Mouse (Mus musculus): ENCODE data around the gene Yif1a. TPM values are rescaled to one million over a fixed set of nuclear protein-coding genes. Genes with fewer than 3 reads are reported as not detected.

Gene Yif1a
- polyA plus RNA-seq, 1 experiment from 2014 or later = 64.0 TPM

DNA sequence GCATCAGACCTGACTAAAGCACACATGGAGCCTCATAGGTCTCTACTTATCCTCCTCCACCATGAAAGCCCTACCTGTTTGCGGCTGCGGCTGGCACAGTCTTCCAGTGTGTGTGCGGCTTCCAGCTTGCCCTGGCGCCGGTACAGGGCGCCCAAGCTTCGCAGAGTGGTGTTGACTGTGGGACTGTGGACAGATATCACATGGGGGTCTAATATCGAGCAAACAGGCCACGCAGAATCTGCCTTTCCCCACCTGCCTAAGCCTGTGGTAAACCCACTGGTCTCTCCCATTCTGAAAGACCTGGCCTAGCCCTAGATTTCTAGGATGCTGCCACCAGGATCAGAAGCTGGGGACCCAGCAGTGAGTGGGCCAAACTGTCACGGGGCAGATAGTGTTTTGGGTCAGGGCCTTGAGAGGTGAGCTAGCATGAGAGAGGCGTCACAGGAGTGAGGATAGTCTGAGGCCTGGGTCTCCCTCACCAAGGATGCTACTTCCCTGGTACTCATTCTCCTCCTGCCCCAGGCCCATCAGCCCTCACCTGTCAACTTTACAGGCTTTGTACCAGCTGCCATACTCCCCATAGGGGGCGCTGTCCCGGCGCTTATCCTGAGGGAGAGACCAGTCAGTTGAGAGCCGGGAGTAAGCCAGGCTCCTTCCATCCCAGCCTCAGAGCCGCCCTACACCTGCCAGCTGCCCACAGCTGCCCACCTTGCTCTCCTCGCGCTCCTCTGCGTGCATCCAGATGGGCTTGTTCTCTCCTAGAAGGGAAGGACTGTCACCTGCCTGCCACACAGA is 21.5 kb downstream of the Yif1a start:
- Histone ChIP-seq H3K9me3 (no peaks in the 10 kb centered on the region), H3K36me3 (peaks cover 58% of the 10 kb centered on the region), H3K4me3 (no peak overlapping the region), H3K27me3 (no peaks in the 10 kb centered on the region), H3K4me2 (no peak overlapping the region), H3K4me1 (replicated peaks) (peaks cover 20% of the 10 kb centered on the region), H3K9ac (no peak overlapping the region), H3K27ac (replicated peaks) (no peak overlapping the region)
- ATAC-seq (ENCODE audit: low FRiP score, low read depth) = no peak
- WGBS = 77% methylated on average over 19 of the region's 19 CpGs

- H3K4me3 ChIP-seq = no peak overlapping the region
- no peak for ATAC-seq (ENCODE audit: low FRiP score, low read depth)
- peaks cover 52% of the 10 kb centered on the region for H3K36me3 ChIP-seq
- H3K9me3 ChIP-seq = no peaks in the 10 kb centered on the region
- H3K4me2 ChIP-seq = no peak overlapping the region
- H3K27me3 ChIP-seq = no peaks in the 10 kb centered on the region
- WGBS = 74% methylated on average over 7 of the region's 7 CpGs
- H3K4me1 ChIP-seq (replicated peaks) = peaks cover 18% of the 10 kb centered on the region
- peak overlapping the region; percentile 39; the same call in 1 of the 2 replicates for H3K27ac ChIP-seq (replicated peaks)
- H3K9ac ChIP-seq = no peak overlapping the region
Observed at GRCm38 (mm10) chr19:5113783-5114182, 25.4 kb downstream of the Yif1a start.

GRCm38 (mm10) chr19:5117494-5118383 is 29.4 kb downstream of the Yif1a start:
- no peaks in the 10 kb centered on the region for H3K9me3 ChIP-seq
- H3K27ac ChIP-seq (replicated peaks) = peak overlapping the region; percentile 95
- H3K9ac ChIP-seq = peak overlapping the region; percentile 88
- H3K36me3 ChIP-seq = peaks cover 13% of the 10 kb centered on the region
- ATAC-seq (ENCODE audit: low FRiP score, low read depth) = peak; percentile 86
- WGBS = under 1% methylated on average over 78 of the region's 83 CpGs
- peak overlapping the region; percentile 82 for H3K4me2 ChIP-seq
- peaks cover 24% of the 10 kb centered on the region for H3K4me1 ChIP-seq (replicated peaks)
- H3K4me3 ChIP-seq = peak overlapping the region; percentile 94
- no peaks in the 10 kb centered on the region for H3K27me3 ChIP-seq

DNA sequence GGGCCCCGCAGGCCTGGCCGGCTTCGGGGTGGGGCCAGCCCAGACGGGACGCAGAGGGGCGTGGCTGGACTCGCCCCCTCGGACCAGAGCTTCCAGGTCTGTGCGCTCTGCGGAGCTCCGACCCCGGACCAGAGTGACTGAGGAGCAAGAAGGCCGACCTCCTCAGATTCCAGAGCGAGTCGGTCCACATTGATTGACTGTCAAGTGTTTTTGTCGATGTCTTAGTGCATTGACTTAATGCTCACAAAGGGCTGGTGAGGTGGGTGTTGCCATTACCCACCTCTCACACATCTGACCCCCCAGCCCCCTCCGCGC is 30.0 kb downstream of the Yif1a start, which contains the start of gene Klc2:
Gene Klc2, minus strand, starts transcription at position 177 of the 315 bp plus-strand sequence.
- H3K27me3 ChIP-seq = no peaks in the 10 kb centered on the region
- peaks cover 7% of the 10 kb centered on the region for H3K36me3 ChIP-seq
- peaks cover 24% of the 10 kb centered on the region for H3K4me1 ChIP-seq (replicated peaks)
- peak within 1 kb of the TSS; percentile 88 for H3K9ac ChIP-seq
- H3K9me3 ChIP-seq = no peaks in the 10 kb centered on the region
- peak within 1 kb of the TSS; percentile 94 for H3K4me3 ChIP-seq
- H3K27ac ChIP-seq (replicated peaks) = peak within 1 kb of the TSS; percentile 95
- H3K4me2 ChIP-seq = peak within 1 kb of the TSS; percentile 82
- WGBS = under 1% methylated on average over 18 of the region's 18 CpGs
- peak; percentile 88; the same call in 1 of the 2 replicates for ATAC-seq (ENCODE audit: low FRiP score, low read depth)

GRCm38 (mm10) chr19:5122492-5122891 is 34.2 kb downstream of the Yif1a start:
- H3K4me2 ChIP-seq = no peak overlapping the region
- H3K9me3 ChIP-seq = no peaks in the 10 kb centered on the region
- H3K4me1 ChIP-seq (replicated peaks) = peaks cover 10% of the 10 kb centered on the region
- H3K4me3 ChIP-seq = no peak overlapping the region
- no peaks in the 10 kb centered on the region for H3K27me3 ChIP-seq
- ATAC-seq (ENCODE audit: low FRiP score, low read depth) = no peak
- H3K36me3 ChIP-seq = no peaks in the 10 kb centered on the region
- 74% methylated on average over 10 of the region's 10 CpGs for WGBS
- no peak overlapping the region for H3K27ac ChIP-seq (replicated peaks)
- H3K9ac ChIP-seq = no peak overlapping the region

DNA sequence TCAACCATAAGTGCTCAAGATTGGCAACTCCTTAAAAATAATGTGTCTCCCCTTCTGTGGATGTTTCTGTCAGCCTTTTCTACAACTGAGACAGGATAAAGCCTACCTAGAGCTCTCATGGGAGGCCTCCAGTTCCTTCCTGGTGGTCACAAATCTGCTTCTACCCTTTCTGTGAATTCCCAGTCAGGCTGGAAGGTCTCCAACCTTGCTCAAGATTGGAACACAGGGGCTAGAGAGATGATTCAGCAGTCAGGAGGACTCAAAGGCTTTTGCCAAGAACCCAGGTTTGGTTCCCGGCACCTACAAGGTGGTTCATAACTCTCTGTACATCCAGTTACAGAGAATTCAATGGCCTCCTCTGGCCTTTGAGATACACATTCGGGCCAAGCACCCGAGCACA is 34.9 kb downstream of the Yif1a start:
- Histone ChIP-seq H3K4me2 (no peak overlapping the region), H3K27me3 (no peaks in the 10 kb centered on the region), H3K36me3 (no peaks in the 10 kb centered on the region), H3K4me1 (replicated peaks) (peaks cover 10% of the 10 kb centered on the region), H3K27ac (replicated peaks) (no peak overlapping the region), H3K4me3 (no peak overlapping the region), H3K9me3 (no peaks in the 10 kb centered on the region), H3K9ac (no peak overlapping the region)
- 89% methylated on average over 3 of the region's 3 CpGs for WGBS
- no peak for ATAC-seq (ENCODE audit: low FRiP score, low read depth)

DNA sequence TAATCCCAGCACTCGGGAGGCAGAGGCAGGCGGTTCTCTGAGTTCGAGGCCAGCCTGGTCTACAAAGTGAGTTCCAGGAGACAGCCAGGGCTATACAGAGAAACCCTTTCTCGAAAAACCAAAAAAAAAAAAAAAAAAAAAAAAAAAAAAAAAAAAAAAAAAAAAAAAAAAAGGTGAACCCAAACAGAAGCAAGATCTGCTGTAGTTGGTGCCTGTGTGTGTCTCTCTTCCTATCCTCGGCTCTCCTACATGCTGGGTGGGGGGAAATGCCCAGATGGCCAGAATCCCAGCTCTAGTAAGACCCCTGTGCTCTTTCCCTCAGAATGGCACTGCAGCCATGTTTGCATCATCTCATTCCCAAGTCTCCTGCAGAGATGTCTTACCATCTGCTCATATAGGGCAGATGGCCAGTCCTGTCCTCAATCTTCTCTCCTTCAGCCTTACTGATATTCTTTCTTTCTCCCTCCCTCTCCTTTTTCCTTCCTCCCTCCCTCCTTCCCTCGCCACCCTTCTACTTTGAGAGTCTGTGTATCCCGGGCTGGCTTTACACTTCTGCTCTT is 35.8 kb downstream of the Yif1a start:
- no peak overlapping the region for H3K4me3 ChIP-seq
- WGBS = 72% methylated on average over 7 of the region's 7 CpGs
- no peak for ATAC-seq (ENCODE audit: low FRiP score, low read depth)

DNA sequence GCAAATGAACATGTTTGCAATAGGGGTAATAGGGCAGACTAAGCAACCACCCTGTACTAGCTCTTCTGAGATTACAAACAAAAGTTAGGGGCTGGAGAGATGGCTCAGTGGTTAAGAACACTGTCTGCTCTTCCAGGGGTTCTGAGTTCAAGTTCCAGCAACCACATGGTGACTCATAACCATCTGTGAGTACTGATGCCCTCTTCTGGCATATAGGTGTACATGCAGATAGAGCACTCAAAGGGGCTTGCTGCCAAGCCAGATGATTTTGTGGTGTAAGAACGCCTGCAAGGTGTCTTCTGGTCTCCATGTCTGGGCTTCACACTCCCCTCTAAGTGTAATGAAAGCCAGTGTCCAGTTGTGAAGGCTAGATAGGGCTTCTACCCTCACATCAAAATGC is 41.4 kb downstream of the Yif1a start:
- Histone ChIP-seq H3K9ac (no peak overlapping the region), H3K4me2 (no peak overlapping the region), H3K36me3 (peaks cover 15% of the 10 kb centered on the region), H3K27me3 (no peaks in the 10 kb centered on the region), H3K27ac (replicated peaks) (no peak overlapping the region), H3K4me1 (replicated peaks) (no peaks in the 10 kb centered on the region), H3K9me3 (no peaks in the 10 kb centered on the region), H3K4me3 (no peak overlapping the region)
- 35% methylated on average over 1 of the region's 1 CpGs for WGBS
- no peak for ATAC-seq (ENCODE audit: low FRiP score, low read depth)

More for the DNA sequence above, 35.8 kb downstream of the Yif1a start:
- Histone ChIP-seq H3K36me3 (no peaks in the 10 kb centered on the region), H3K27me3 (no peaks in the 10 kb centered on the region), H3K9me3 (no peaks in the 10 kb centered on the region), H3K27ac (replicated peaks) (no peak overlapping the region), H3K4me1 (replicated peaks) (peaks cover 2% of the 10 kb centered on the region), H3K9ac (no peak overlapping the region), H3K4me2 (no peak overlapping the region)

- WGBS = 79% methylated on average over 4 of the region's 4 CpGs
- Histone ChIP-seq H3K9me3 (no peaks in the 10 kb centered on the region), H3K9ac (no peak overlapping the region), H3K27me3 (no peaks in the 10 kb centered on the region), H3K4me2 (no peak overlapping the region), H3K27ac (replicated peaks) (no peak overlapping the region), H3K36me3 (peaks cover 28% of the 10 kb centered on the region), H3K4me1 (replicated peaks) (no peaks in the 10 kb centered on the region), H3K4me3 (no peak overlapping the region)
- ATAC-seq (ENCODE audit: low FRiP score, low read depth) = no peak
Observed at GRCm38 (mm10) chr19:5131237-5131636, 42.9 kb downstream of the Yif1a start.

DNA sequence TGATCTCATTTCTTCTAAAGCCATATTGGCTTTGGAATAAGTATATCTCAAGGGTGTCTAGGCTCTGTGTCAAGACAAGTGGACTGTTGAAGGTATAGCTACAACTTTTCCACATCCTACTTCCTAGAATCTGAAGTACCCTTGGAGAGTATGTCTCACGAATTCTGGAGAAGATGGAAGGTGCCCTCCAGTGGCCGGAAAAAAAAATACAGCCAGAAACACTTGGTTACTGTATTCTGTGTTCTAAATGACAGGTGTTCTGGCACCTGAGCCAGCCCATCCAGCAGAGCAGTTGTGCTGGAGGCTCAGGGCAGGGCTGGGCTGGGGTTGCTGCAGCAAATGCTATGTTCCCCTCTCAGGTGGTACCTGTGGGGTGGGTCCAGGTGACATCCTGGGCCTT is 51.3 kb downstream of the Yif1a start:
- no peak overlapping the region for H3K4me2 ChIP-seq
- H3K36me3 ChIP-seq = peaks cover 60% of the 10 kb centered on the region
- WGBS = 2% methylated on average over 2 of the region's 2 CpGs
- no peak overlapping the region for H3K9ac ChIP-seq
- H3K27ac ChIP-seq (replicated peaks) = no peak overlapping the region
- peak; percentile 42; the same call in 1 of the 2 replicates for ATAC-seq (ENCODE audit: low FRiP score, low read depth)
- H3K9me3 ChIP-seq = no peaks in the 10 kb centered on the region
- no peaks in the 10 kb centered on the region for H3K4me1 ChIP-seq (replicated peaks)
- no peaks in the 10 kb centered on the region for H3K27me3 ChIP-seq
- no peak overlapping the region for H3K4me3 ChIP-seq
